Mouse (Mus musculus) thymus, adult 2 months (tissue): Measurements from ENCODE around the gene Filip1. TPM values are rescaled to one million over a fixed set of nuclear protein-coding genes. Genes with fewer than 3 reads are reported as not detected.
"Not testable (repeated sequence)": the region's sequence is repeated elsewhere in the genome, so short reads cannot be mapped to it uniquely, and the experiment has no call there.

ENCODE experiments used
- DNase-seq: peaks from one replicate; pipeline ENCODE4 v3.0.0; 2021
- H3K27ac ChIP-seq: fragments of 200-500 bp; 2 replicates; pipeline ENCODE4 v1.5.1; 2012; ENCODE audit warnings: low read length, control low read depth; ENCODE audit not compliant: control insufficient read depth, insufficient read depth
- H3K27me3 ChIP-seq: fragments of 200-500 bp; 2 replicates; pipeline ENCODE4 v1.6.1; 2012; ENCODE audit warnings: mild to moderate bottlenecking, low read length, moderate library complexity, mixed read lengths; ENCODE audit not compliant: control insufficient read depth, insufficient read depth
- H3K36me3 ChIP-seq: fragments of 200-500 bp; 2 replicates; pipeline ENCODE4 v1.6.1; 2012; ENCODE audit warnings: mild to moderate bottlenecking, low read length, moderate library complexity; ENCODE audit not compliant: control insufficient read depth, insufficient read depth
- H3K4me1 ChIP-seq: fragments of 200-500 bp; replicated peaks from 2 replicates; pipeline ENCODE4 v1.6.1; 2012; ENCODE audit warnings: low read length; ENCODE audit not compliant: control insufficient read depth, insufficient read depth
- H3K4me3 ChIP-seq: fragments of 200-500 bp; 2 replicates; pipeline ENCODE4 v1.5.1; 2012; ENCODE audit warnings: mild to moderate bottlenecking, low read length, control low read depth, moderate library complexity; ENCODE audit not compliant: control insufficient read depth, insufficient read depth
- CTCF ChIP-seq: fragments of 200-500 bp; IDR thresholded peaks from 2 replicates; pipeline ENCODE4 v1.5.1; 2012; ENCODE audit warnings: mild to moderate bottlenecking, control low read depth, low read length, moderate library complexity, borderline replicate concordance; ENCODE audit not compliant: control insufficient read depth, poor library complexity, insufficient read depth; ENCODE audit errors: extremely low read depth
- POLR2A ChIP-seq: fragments of 200-500 bp; IDR thresholded peaks from 2 replicates; pipeline ENCODE4 v1.6.1; 2012; ENCODE audit warnings: mild to moderate bottlenecking, low read length, control low read depth, moderate library complexity; ENCODE audit not compliant: control insufficient read depth, poor library complexity, insufficient read depth; ENCODE audit errors: extremely low read depth
- WGBS: fragments of 180-500 bp; shearing (Covaris S2); methylation state at CpG from one replicate; pipeline ENCODE4 v1.1.7; 2018; 5-methylcytosine and 5-hydroxymethylcytosine counted together
- polyA plus RNA-seq: library from polyadenylated mRNA; depleted of rRNA; stranded (reverse); fragments of >200 nt; gene quantifications from 2 replicates; pipeline ENCODE4 v1.2.3, GENCODE M21; 2012; rRNA removed

Gene Filip1
- 0.51 and 0.90 TPM in 2 replicates for polyA plus RNA-seq

GRCm38 (mm10) chr9:80012751-80013150 lies at the start of gene Filip1:
TSS of gene Filip1 (minus strand) at chr9:80012851.
- Histone ChIP-seq H3K4me1 (no peaks in the 10 kb centered on the region), H3K27me3 (no peaks in the 10 kb centered on the region), H3K4me3 (no peak within 1 kb of the TSS), H3K36me3 (no peaks in the 10 kb centered on the region), H3K27ac (no peak within 1 kb of the TSS)
- TF ChIP-seq CTCF (no peak), POLR2A (no peak)
- no peak for DNase-seq
- 83% methylated on average over 7 of the region's 7 CpGs for WGBS

GRCm38 (mm10) chr9:80057690-80058089 lies 45.0 kb upstream of the Filip1 start:
- Histone ChIP-seq H3K4me3 (no peak overlapping the region), H3K4me1 (no peaks in the 10 kb centered on the region), H3K27me3 (no peaks in the 10 kb centered on the region), H3K27ac (no peak overlapping the region), H3K36me3 (no peaks in the 10 kb centered on the region)
- WGBS = 19% methylated on average over 2 of the region's 2 CpGs
- DNase-seq = no peak
- no peak for TF ChIP-seq CTCF
- no peak for TF ChIP-seq POLR2A

GRCm38 (mm10) chr9:80052951-80053350 lies 40.3 kb upstream of the Filip1 start:
- no peaks in the 10 kb centered on the region for H3K27me3 ChIP-seq
- no peak overlapping the region for H3K4me3 ChIP-seq
- no peaks in the 10 kb centered on the region for H3K4me1 ChIP-seq
- H3K36me3 ChIP-seq = no peaks in the 10 kb centered on the region
- WGBS = 93% methylated on average over 5 of the region's 5 CpGs
- no peak for DNase-seq
- no peak overlapping the region for H3K27ac ChIP-seq
- TF ChIP-seq CTCF (no peak), POLR2A (no peak)

GRCm38 (mm10) chr9:80049271-80049670 lies 36.6 kb upstream of the Filip1 start:
- WGBS = 86% methylated on average over 5 of the region's 5 CpGs
- DNase-seq, H3K27ac ChIP-seq, H3K4me3 ChIP-seq, H3K4me1 ChIP-seq, H3K36me3 ChIP-seq, H3K27me3 ChIP-seq: not testable (repeated sequence)

GRCm38 (mm10) chr9:80044301-80044700 lies 31.6 kb upstream of the Filip1 start:
- 94% methylated on average over 4 of the region's 4 CpGs for WGBS
- not testable (repeated sequence) for H3K4me1 ChIP-seq, DNase-seq, H3K27ac ChIP-seq, H3K36me3 ChIP-seq, H3K27me3 ChIP-seq, H3K4me3 ChIP-seq

GRCm38 (mm10) chr9:80039296-80039815 lies 26.7 kb upstream of the Filip1 start:
- H3K27ac ChIP-seq = no peak overlapping the region
- no peak for TF ChIP-seq POLR2A
- no peak for TF ChIP-seq CTCF
- WGBS = 78% methylated on average over 2 of the region's 2 CpGs

GRCm38 (mm10) chr9:80037997-80038383 lies 25.3 kb upstream of the Filip1 start:
- Histone ChIP-seq H3K4me3 (no peak overlapping the region), H3K36me3 (no peaks in the 10 kb centered on the region), H3K27me3 (no peaks in the 10 kb centered on the region), H3K4me1 (no peaks in the 10 kb centered on the region), H3K27ac (no peak overlapping the region)
- no peak for DNase-seq
- TF ChIP-seq POLR2A = no peak
- TF ChIP-seq CTCF = no peak

More at GRCm38 (mm10) chr9:80039296-80039815, 26.7 kb upstream of the Filip1 start:
- H3K27me3 ChIP-seq = no peaks in the 10 kb centered on the region
- DNase-seq = no peak
- H3K36me3 ChIP-seq = no peaks in the 10 kb centered on the region
- no peak overlapping the region for H3K4me3 ChIP-seq
- H3K4me1 ChIP-seq = no peaks in the 10 kb centered on the region
